Mouse (Mus musculus): ENCODE measurements at regions not wholly inside any gene's neighbourhood (a gene's known extent, or its start where the extent isn't known, plus 50 kb on each side); places are given as distances from the start of the nearest gene placed in this dataset.

GRCm38 (mm10) chr7:134436917-134437316 is 51.5 kb upstream of the D7Ertd443e start:
- no peak for DNase-seq (ENCODE audit: low read depth, low spot score)

GRCm38 (mm10) chr7:134439281-134439680 is 53.8 kb upstream of the D7Ertd443e start:
- no peak for DNase-seq (ENCODE audit: low read depth, low spot score)

- no peak for DNase-seq (ENCODE audit: low read depth, low spot score)
These were observed 59.7 kb upstream of the D7Ertd443e start for GRCm38 (mm10) chr7:134445008-134445806.

- DNase-seq (ENCODE audit: low read depth, low spot score): no peak
These were observed 62.3 kb upstream of the D7Ertd443e start for GRCm38 (mm10) chr7:134447648-134448202.

- DNase-seq (ENCODE audit: low read depth, low spot score): no peak
These were observed 63.4 kb upstream of the D7Ertd443e start for GRCm38 (mm10) chr7:134448831-134449230.

- no peak for DNase-seq (ENCODE audit: low read depth, low spot score)
These were observed 77.2 kb upstream of the D7Ertd443e start for GRCm38 (mm10) chr7:134462677-134463076.

- no peak for DNase-seq (ENCODE audit: low read depth, low spot score)
These were observed 77.9 kb upstream of the D7Ertd443e start for GRCm38 (mm10) chr7:134463380-134463779.

- no peak for DNase-seq (ENCODE audit: low read depth, low spot score)
These were observed 81.8 kb upstream of the D7Ertd443e start for GRCm38 (mm10) chr7:134467216-134467615.

GRCm38 (mm10) chr7:134471286-134471685 is 85.8 kb upstream of the D7Ertd443e start:
- DNase-seq (ENCODE audit: low read depth, low spot score): no peak

GRCm38 (mm10) chr7:134491326-134491725 is 105.9 kb upstream of the D7Ertd443e start:
- no peak for DNase-seq (ENCODE audit: low read depth, low spot score)

- no peak for DNase-seq (ENCODE audit: low read depth, low spot score)
These were observed 111.8 kb upstream of the D7Ertd443e start for GRCm38 (mm10) chr7:134497219-134497618.

GRCm38 (mm10) chr7:134497870-134498269 is 112.4 kb upstream of the D7Ertd443e start:
- no peak for DNase-seq (ENCODE audit: low read depth, low spot score)

GRCm38 (mm10) chr7:134498716-134499115 is 113.3 kb upstream of the D7Ertd443e start:
- DNase-seq (ENCODE audit: low read depth, low spot score): no peak

- no peak for DNase-seq (ENCODE audit: low read depth, low spot score)
These were observed 114.0 kb upstream of the D7Ertd443e start for GRCm38 (mm10) chr7:134499429-134499828.

- DNase-seq (ENCODE audit: low read depth, low spot score): no peak
These were observed 114.7 kb upstream of the D7Ertd443e start for GRCm38 (mm10) chr7:134500210-134500609.

GRCm38 (mm10) chr7:134501079-134501478 is 115.6 kb upstream of the D7Ertd443e start:
- DNase-seq (ENCODE audit: low read depth, low spot score): no peak

GRCm38 (mm10) chr7:134510333-134510928 is 125.0 kb upstream of the D7Ertd443e start:
- no peak for DNase-seq (ENCODE audit: low read depth, low spot score)

GRCm38 (mm10) chr7:134519372-134519975 is 134.0 kb upstream of the D7Ertd443e start:
- DNase-seq (ENCODE audit: low read depth, low spot score): no peak

- DNase-seq (ENCODE audit: low read depth, low spot score): no peak
These were observed 138.4 kb upstream of the D7Ertd443e start for GRCm38 (mm10) chr7:134523897-134524296.

GRCm38 (mm10) chr7:134525041-134525440 is 139.6 kb upstream of the D7Ertd443e start:
- no peak for DNase-seq (ENCODE audit: low read depth, low spot score)

GRCm38 (mm10) chr7:134525461-134525860 is 140.0 kb upstream of the D7Ertd443e start:
- DNase-seq (ENCODE audit: low read depth, low spot score): no peak

GRCm38 (mm10) chr7:134527351-134527750 is 141.9 kb upstream of the D7Ertd443e start:
- DNase-seq (ENCODE audit: low read depth, low spot score): peak; percentile 33
